Comparison of ENCODE assay signal across 10 mouse cellular contexts in the genomic region with DNA sequence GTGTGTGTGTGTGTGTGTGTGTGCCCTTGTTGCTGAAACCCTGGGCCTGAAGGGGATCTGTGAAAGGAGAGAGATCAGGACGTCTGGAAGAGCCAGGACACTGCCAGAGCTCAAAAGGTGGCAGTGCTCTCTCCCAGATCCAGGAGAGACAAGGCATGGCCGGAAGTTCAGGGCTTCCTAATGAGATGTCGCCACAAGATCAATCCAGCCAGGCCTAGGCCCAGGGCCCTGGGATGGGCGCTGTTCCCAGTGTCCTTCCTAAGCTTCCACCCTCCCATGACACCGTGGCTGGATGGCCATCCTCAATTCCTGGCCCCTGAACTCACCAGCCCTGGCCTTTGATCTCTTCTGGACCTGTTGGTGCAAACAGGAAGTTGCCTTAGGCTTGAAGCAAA. TPM values are rescaled to one million over a fixed set of nuclear protein-coding genes. Genes with fewer than 3 reads are reported as not detected.
A peak's percentile ranks its signal among the peaks of the same experiment; 100 is the strongest.
DNase-seq lines count a peak whose midpoint lies in the region; ATAC-seq lines count a peak whose summit lies in the region.
"Had no signal": no experiment of that assay in that cellular context is flagged by ENCODE, and none has a peak within 500 bp of the region (broad histone marks: within the 10 kb centered on the region; RNA-seq: fewer than 3 reads in every experiment).

No protein-coding gene starts in this region.

- no peaks in the 10 kb centered on the region for H3K27me3 ChIP-seq in kidney, embryonic 14.5 days (ENCODE audit: control insufficient read depth, insufficient read depth, low read length)
- no peaks in the 10 kb centered on the region; the same call in 1 of the 2 replicates for H3K27me3 ChIP-seq in embryonic facial prominence, embryonic 12.5 days
- no peaks in the 10 kb centered on the region for H3K27me3 ChIP-seq in hindbrain, embryonic 15.5 days
- no peaks in the 10 kb centered on the region for H3K27me3 ChIP-seq in midbrain, embryonic 14.5 days (ENCODE audit: control insufficient read depth, insufficient read depth, low read length)

- ATAC-seq in kidney, embryonic 14.5 days (ENCODE audit: low FRiP score, low TSS enrichment): peak; percentile 14; the same call in 1 of the 2 replicates
- 0 out of 2 replicates have a peak, but pooled peaks have one; percentile 2 for ATAC-seq in embryonic facial prominence, embryonic 12.5 days (ENCODE audit: insufficient number of reproducible peaks, insufficient read depth, low FRiP score, low TSS enrichment)
- peak; percentile 32; the same call in 1 of the 2 replicates for ATAC-seq in hindbrain, embryonic 15.5 days (ENCODE audit: low FRiP score, low read depth)
- no peak for ATAC-seq in midbrain, embryonic 14.5 days (ENCODE audit: low FRiP score, low TSS enrichment)

- intact Hi-C loops in gastrocnemius, postnatal 14 days (cut with DNase I; ENCODE audit: low total_unique reads): no loop called here

- DNase-seq in kidney, adult 18-20 months: no peak
- no peak for DNase-seq in midbrain, embryonic 14.5 days
- DNase-seq in cerebellum, adult 11 months: no peak
- no peak for DNase-seq in adrenal gland, adult 8-10 months
- no peak for DNase-seq in gastrocnemius, postnatal 14 days

- WGBS in kidney, embryonic 14.5 days: 8% methylated on average over 5 of the region's 5 CpGs
- WGBS in embryonic facial prominence, embryonic 12.5 days: 13% methylated on average over 5 of the region's 5 CpGs
- 32% methylated on average over 5 of the region's 5 CpGs for WGBS in hindbrain, embryonic 15.5 days
- WGBS in midbrain, embryonic 14.5 days: 29% methylated on average over 5 of the region's 5 CpGs

- H3K9me3 ChIP-seq in kidney, embryonic 14.5 days (ENCODE audit: control insufficient read depth, low read length): no peaks in the 10 kb centered on the region
- H3K9me3 ChIP-seq in embryonic facial prominence, embryonic 12.5 days: no peaks in the 10 kb centered on the region
- no peaks in the 10 kb centered on the region for H3K9me3 ChIP-seq in hindbrain, embryonic 15.5 days
- no peaks in the 10 kb centered on the region for H3K9me3 ChIP-seq in midbrain, embryonic 14.5 days (ENCODE audit: control insufficient read depth, low read length)

- H3K4me2 ChIP-seq in kidney, embryonic 14.5 days (replicated peaks; ENCODE audit: low read depth, low read length): peak overlapping the region; percentile 63; the same call in 1 of the 2 replicates
- H3K4me2 ChIP-seq in embryonic facial prominence, embryonic 12.5 days (replicated peaks): peak overlapping the region; percentile 60
- H3K4me2 ChIP-seq in hindbrain, embryonic 15.5 days: peak overlapping the region; percentile 58
- peak overlapping the region; percentile 50 for H3K4me2 ChIP-seq in midbrain, embryonic 14.5 days (ENCODE audit: low read length)

- H3K36me3 ChIP-seq in kidney, embryonic 14.5 days (ENCODE audit: control insufficient read depth, insufficient read depth, low read length): no peaks in the 10 kb centered on the region
- no peaks in the 10 kb centered on the region for H3K36me3 ChIP-seq in embryonic facial prominence, embryonic 12.5 days
- H3K36me3 ChIP-seq in hindbrain, embryonic 15.5 days: no peaks in the 10 kb centered on the region
- H3K36me3 ChIP-seq in midbrain, embryonic 14.5 days (ENCODE audit: control insufficient read depth, insufficient read depth, low read length): no peaks in the 10 kb centered on the region

- H3K4me1 ChIP-seq in kidney, embryonic 14.5 days (ENCODE audit: control insufficient read depth, insufficient read depth, low read length): peaks cover 14% of the 10 kb centered on the region
- H3K4me1 ChIP-seq in embryonic facial prominence, embryonic 12.5 days: peaks cover 42% of the 10 kb centered on the region
- peaks cover 15% of the 10 kb centered on the region for H3K4me1 ChIP-seq in hindbrain, embryonic 15.5 days (replicated peaks)
- H3K4me1 ChIP-seq in midbrain, embryonic 14.5 days (ENCODE audit: control insufficient read depth, insufficient read depth, low read length): no peaks in the 10 kb centered on the region; the same call in 1 of the 2 replicates

- H3K4me3 ChIP-seq in kidney, embryonic 14.5 days (ENCODE audit: low read length): no peak overlapping the region; the same call in 1 of the 2 replicates
- H3K4me3 ChIP-seq in embryonic facial prominence, embryonic 12.5 days: peak overlapping the region; percentile 26
- 0 out of 2 replicates have a peak overlapping the region, but pooled peaks have one; percentile 24 for H3K4me3 ChIP-seq in hindbrain, embryonic 15.5 days
- H3K4me3 ChIP-seq in midbrain, embryonic 14.5 days (replicated peaks; ENCODE audit: low read depth, low read length): peak overlapping the region; percentile 19

- no peak overlapping the region for H3K27ac ChIP-seq in kidney, embryonic 14.5 days (ENCODE audit: low read depth, low read length)
- H3K27ac ChIP-seq in embryonic facial prominence, embryonic 12.5 days: peak overlapping the region; percentile 86
- no peak overlapping the region for H3K27ac ChIP-seq in hindbrain, embryonic 15.5 days (replicated peaks)
- H3K27ac ChIP-seq in midbrain, embryonic 14.5 days (replicated peaks; ENCODE audit: low read depth, low read length): no peak overlapping the region

- H3K9ac ChIP-seq in kidney, embryonic 14.5 days (ENCODE audit: low read depth, low read length): no peak overlapping the region
- H3K9ac ChIP-seq in embryonic facial prominence, embryonic 12.5 days: peak overlapping the region; percentile 32; the same call in 1 of the 2 replicates
- H3K9ac ChIP-seq in hindbrain, embryonic 15.5 days: no peak overlapping the region
- H3K9ac ChIP-seq in midbrain, embryonic 14.5 days (replicated peaks; ENCODE audit: low read length): no peak overlapping the region

RNA-seq across cellular contexts. Expression of gene Tac4, which starts 50.3 kb away (rescaled TPM):
- 0.20 TPM in 1 of 2 replicates, not detected in the other for polyA plus RNA-seq in kidney, embryonic 14.5 days (2014; fragmentation: Nextera tagmentation; extraction: Ambion mirVana)
- 0.29 TPM in 1 of 2 replicates, not detected in the other for polyA plus RNA-seq in embryonic facial prominence, embryonic 12.5 days (2016; fragmentation: Nextera tagmentation; extraction: Ambion mirVana)
- polyA plus RNA-seq in hindbrain, embryonic 15.5 days (2015; fragmentation: Nextera tagmentation; extraction: Ambion mirVana): not detected in 2 replicates
- not detected in 2 replicates for polyA plus RNA-seq in midbrain, embryonic 14.5 days (2014; fragmentation: Nextera tagmentation; extraction: Ambion mirVana)
- total RNA-seq in adrenal gland, adult 8-10 months (2022): not detected
- not detected for total RNA-seq in gastrocnemius, postnatal 14 days (2021)
- total RNA-seq: hematopoietic stem cell, adult 5-6 weeks had no signal
- polyA plus RNA-seq: liver, embryonic 16.5 days had no signal
